Mouse (Mus musculus) intestine, embryonic 16.5 days (tissue): ENCODE measurements around the gene Rnase12. TPM values are rescaled to one million over a fixed set of nuclear protein-coding genes. Genes with fewer than 3 reads are reported as not detected.

Experiments used
- ATAC-seq: fragments of 200-750 bp; cut with Nextera tagmentation; 2 replicates; pipeline ENCODE4 v1.8.0; 2017; ENCODE audit warnings: moderate TSS enrichment, moderate library complexity
- H3K27ac ChIP-seq: fragments of 300-500 bp; sonication (generic); 2 replicates; pipeline ENCODE4 v1.5.1; 2014; ENCODE audit warnings: mild to moderate bottlenecking, low read length
- H3K27me3 ChIP-seq: fragments of 300-500 bp; sonication (generic); replicated peaks from 2 replicates; pipeline ENCODE4 v1.6.1; 2014; ENCODE audit warnings: low read length, control low read depth, mixed read lengths; ENCODE audit not compliant: control insufficient read depth, insufficient read depth
- H3K36me3 ChIP-seq: fragments of 300-500 bp; sonication (generic); 2 replicates; pipeline ENCODE4 v1.6.1; 2014; ENCODE audit warnings: low read length, control low read depth; ENCODE audit not compliant: control insufficient read depth, insufficient read depth
- H3K4me1 ChIP-seq: fragments of 300-500 bp; sonication (generic); 2 replicates; pipeline ENCODE4 v1.6.1; 2014; ENCODE audit warnings: low read length, control low read depth, mixed read lengths; ENCODE audit not compliant: control insufficient read depth, insufficient read depth
- H3K4me2 ChIP-seq: fragments of 300-500 bp; sonication (generic); 2 replicates; pipeline ENCODE4 v1.6.1; 2014; ENCODE audit warnings: low read depth, low read length, control low read depth
- H3K4me3 ChIP-seq: fragments of 300-500 bp; sonication (generic); 2 replicates; pipeline ENCODE4 v1.5.1; 2014; ENCODE audit warnings: mild to moderate bottlenecking, low read length
- H3K9ac ChIP-seq: fragments of 300-500 bp; sonication (generic); 2 replicates; pipeline ENCODE4 v1.6.1; 2014; ENCODE audit warnings: low read depth, low read length
- H3K9me3 ChIP-seq: fragments of 300-500 bp; sonication (generic); 2 replicates; pipeline ENCODE4 v1.6.1; 2016; ENCODE audit warnings: low read length, control low read depth; ENCODE audit not compliant: control insufficient read depth
- WGBS: fragments of 180-500 bp; shearing (Covaris S2); extraction: QIAGEN DNeasy Blood & Tissue Kit; methylation state at CpG from one replicate; pipeline ENCODE4 v1.1.7; 2014; 5-methylcytosine and 5-hydroxymethylcytosine counted together
- polyA plus RNA-seq: library from polyadenylated mRNA; unstranded; fragments of >200 nt; fragmentation: Nextera tagmentation; extraction: Ambion mirVana; gene quantifications from 2 replicates; pipeline ENCODE4 v1.2.1, GENCODE M21; 2015

Rnase12 gene
- polyA plus RNA-seq, 1 experiment from 2014 or later, result 0.54 TPM

GRCm38 (mm10) chr14:51094096-51094875, 36.8 kb upstream of the Rnase12 start:
- Histone ChIP-seq H3K27ac (no peak overlapping the region), H3K9me3 (no peaks in the 10 kb centered on the region), H3K4me1 (peaks cover 19% of the 10 kb centered on the region; the same call in 1 of the 2 replicates), H3K9ac (no peak overlapping the region), H3K36me3 (no peaks in the 10 kb centered on the region), H3K27me3 (no peaks in the 10 kb centered on the region), H3K4me2 (no peak overlapping the region), H3K4me3 (no peak overlapping the region)
- WGBS, result 81% methylated on average over 5 of the region's 5 CpGs
- ATAC-seq, result no peak

GRCm38 (mm10) chr14:51093496-51093895, 36.0 kb upstream of the Rnase12 start:
- no peak overlapping the region for H3K4me3 ChIP-seq
- no peak overlapping the region for H3K4me2 ChIP-seq
- H3K27me3 ChIP-seq, result no peaks in the 10 kb centered on the region
- H3K9me3 ChIP-seq, result no peaks in the 10 kb centered on the region
- no peak overlapping the region for H3K9ac ChIP-seq
- peaks cover 19% of the 10 kb centered on the region; the same call in 1 of the 2 replicates for H3K4me1 ChIP-seq
- H3K36me3 ChIP-seq, result no peaks in the 10 kb centered on the region
- no peak for ATAC-seq
- 25% methylated on average over 3 of the region's 3 CpGs for WGBS
- no peak overlapping the region for H3K27ac ChIP-seq

- Histone ChIP-seq H3K9ac (peak overlapping the region; percentile 30; the same call in 1 of the 2 replicates), H3K4me3 (peak overlapping the region; percentile 75), H3K27ac (peak overlapping the region; percentile 85), H3K36me3 (no peaks in the 10 kb centered on the region), H3K9me3 (no peaks in the 10 kb centered on the region), H3K27me3 (no peaks in the 10 kb centered on the region), H3K4me1 (peaks cover 21% of the 10 kb centered on the region; the same call in 1 of the 2 replicates), H3K4me2 (peak overlapping the region; percentile 70)
- 35% methylated on average over 8 of the region's 8 CpGs for WGBS
- no peak for ATAC-seq
These were observed 34.7 kb upstream of the Rnase12 start for GRCm38 (mm10) chr14:51092073-51092620.

DNA sequence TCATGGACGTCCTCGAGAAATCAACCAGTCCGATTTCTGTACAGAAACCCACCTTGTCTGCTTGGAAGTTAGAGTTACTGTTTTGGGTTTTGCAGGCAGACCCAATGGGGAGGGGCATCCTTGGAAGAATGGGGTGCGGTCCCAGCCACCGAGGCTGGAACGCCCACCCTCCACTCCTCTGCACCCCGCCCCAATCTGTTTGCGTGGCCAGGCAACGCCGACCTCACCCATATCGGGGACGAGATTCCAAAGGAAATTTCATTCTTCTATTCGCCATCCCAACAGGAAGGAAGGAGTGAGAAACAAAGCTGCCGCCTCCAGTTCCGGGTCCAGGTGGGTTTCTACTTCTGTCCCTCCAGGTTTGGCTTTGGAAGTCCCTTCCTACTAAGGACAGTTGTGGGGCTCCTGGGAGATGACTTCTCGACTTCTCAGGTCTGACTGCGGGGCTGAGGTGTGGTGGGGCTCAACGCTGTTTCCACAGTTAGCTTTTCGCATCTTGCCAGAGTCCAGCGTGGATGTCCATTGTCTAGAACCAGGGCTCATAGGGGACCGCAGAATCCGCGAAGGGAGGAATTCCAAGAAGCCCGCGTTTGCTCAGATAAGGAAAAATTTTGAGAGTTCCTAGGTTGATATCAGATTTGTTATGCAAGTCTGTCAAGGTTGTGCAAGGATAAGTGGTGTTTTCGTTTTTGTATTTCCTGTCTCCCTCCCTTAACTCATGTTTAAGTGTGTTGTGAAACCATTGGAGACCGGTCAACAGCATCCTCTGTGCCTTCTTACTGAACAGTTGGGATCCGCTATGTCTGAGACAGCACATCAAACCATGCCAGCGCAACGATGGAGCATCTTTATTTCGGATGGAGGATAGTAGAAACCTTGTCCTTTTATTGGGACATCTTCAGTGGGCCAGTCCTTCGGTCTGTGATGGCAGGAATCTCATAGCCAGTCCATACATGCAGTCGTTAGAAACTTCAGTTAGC, 33.8 kb upstream of the Rnase12 start, which contains the start of the genes Rnase4 and Ang:
Rnase4 (plus strand) TSS at position 157 of the 980 bp plus-strand sequence.
Ang (plus strand) TSS at position 230 of the 980 bp plus-strand sequence.
- Histone ChIP-seq H3K4me3 (peak within 1 kb of the TSS; percentile 75), H3K36me3 (no peaks in the 10 kb centered on the region), H3K4me1 (peaks cover 21% of the 10 kb centered on the region; the same call in 1 of the 2 replicates), H3K9ac (peak within 1 kb of the TSS; percentile 73), H3K4me2 (peak within 1 kb of the TSS; percentile 70), H3K9me3 (no peaks in the 10 kb centered on the region), H3K27me3 (no peaks in the 10 kb centered on the region), H3K27ac (peak within 1 kb of the TSS; percentile 85)
- 5% methylated on average over 33 of the region's 33 CpGs for WGBS
- peak; percentile 29 for ATAC-seq

- under 1% methylated on average over 27 of the region's 27 CpGs for WGBS
- peak; percentile 46 for ATAC-seq
- H3K4me1 ChIP-seq, result peaks cover 13% of the 10 kb centered on the region; the same call in 1 of the 2 replicates
These were observed 32.8 kb upstream of the Rnase12 start for GRCm38 (mm10) chr14:51090077-51090781.

DNA sequence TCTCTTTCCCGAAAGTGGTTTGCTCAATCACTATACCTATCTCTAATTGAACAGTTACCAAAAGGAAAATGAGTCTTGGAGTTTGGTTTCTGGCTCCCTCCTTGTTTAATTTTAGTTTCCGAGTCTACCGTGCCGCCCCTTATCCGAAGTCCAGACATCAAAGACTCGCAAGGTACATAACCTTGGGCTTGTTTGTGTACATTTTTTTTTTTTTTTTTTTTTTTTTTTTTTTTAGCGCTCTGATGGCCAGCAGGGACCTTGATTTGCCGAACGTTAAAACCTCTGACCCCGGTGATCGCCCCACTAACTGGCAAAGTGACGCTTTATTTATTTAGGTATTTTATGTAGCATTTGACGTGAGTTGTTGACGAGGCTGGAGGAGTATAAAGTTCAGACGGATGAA, 32.2 kb upstream of the Rnase12 start:
- peak overlapping the region; percentile 68 for H3K4me2 ChIP-seq
- ATAC-seq, result no peak
- H3K27me3 ChIP-seq, result no peaks in the 10 kb centered on the region
- H3K36me3 ChIP-seq, result no peaks in the 10 kb centered on the region
- no peaks in the 10 kb centered on the region for H3K9me3 ChIP-seq
- H3K9ac ChIP-seq, result peak overlapping the region; percentile 62
- H3K4me3 ChIP-seq, result peak overlapping the region; percentile 75
- peak overlapping the region; percentile 82 for H3K27ac ChIP-seq
- peaks cover 8% of the 10 kb centered on the region; the same call in 1 of the 2 replicates for H3K4me1 ChIP-seq
- 0% methylated on average over 15 of the region's 15 CpGs for WGBS

More at GRCm38 (mm10) chr14:51090077-51090781, 32.8 kb upstream of the Rnase12 start:
- H3K4me3 ChIP-seq, result peak overlapping the region; percentile 75
- no peaks in the 10 kb centered on the region for H3K36me3 ChIP-seq
- H3K9me3 ChIP-seq, result no peaks in the 10 kb centered on the region
- H3K9ac ChIP-seq, result peak overlapping the region; percentile 73
- H3K4me2 ChIP-seq, result peak overlapping the region; percentile 70
- no peaks in the 10 kb centered on the region for H3K27me3 ChIP-seq
- peak overlapping the region; percentile 85 for H3K27ac ChIP-seq

GRCm38 (mm10) chr14:51088970-51089673, 31.7 kb upstream of the Rnase12 start:
- H3K4me1 ChIP-seq, result peaks cover 8% of the 10 kb centered on the region; the same call in 1 of the 2 replicates
- peak; percentile 92 for ATAC-seq
- H3K27me3 ChIP-seq, result no peaks in the 10 kb centered on the region
- no peaks in the 10 kb centered on the region for H3K36me3 ChIP-seq
- WGBS, result under 1% methylated on average over 34 of the region's 34 CpGs
- no peaks in the 10 kb centered on the region for H3K9me3 ChIP-seq
- peak overlapping the region; percentile 76 for H3K9ac ChIP-seq
- H3K27ac ChIP-seq, result peak overlapping the region; percentile 86
- peak overlapping the region; percentile 68 for H3K4me2 ChIP-seq
- peak overlapping the region; percentile 75 for H3K4me3 ChIP-seq
